Mouse (Mus musculus) gastrocnemius, adult 2 months (tissue): Measurements from ENCODE around the gene Nme3. TPM values are rescaled to one million over a fixed set of nuclear protein-coding genes. Genes with fewer than 3 reads are reported as not detected.

Experiments used
- DNase-seq: peaks from one replicate; pipeline ENCODE4 v3.0.0; 2022
- H3K27ac ChIP-seq: fragments of 200-600 bp; 2 replicates; pipeline ENCODE4 v1.8.1; 2022; ENCODE audit warnings: mild to moderate bottlenecking
- H3K4me3 ChIP-seq: fragments of 200-600 bp; 2 replicates; pipeline ENCODE4 v1.8.1; 2022; ENCODE audit warnings: mild to moderate bottlenecking, moderate library complexity
- CTCF ChIP-seq: fragments of 200-600 bp; IDR thresholded peaks from 2 replicates; pipeline ENCODE4 v1.8.1; 2022; ENCODE audit warnings: antibody characterized with exemption, mild to moderate bottlenecking, moderate library complexity
- intact Hi-C: fragments of 180-260 bp; cut with DNase I; formaldehyde crosslinking; loops from one replicate; pipeline ENCODE4 v1.15.1; 2025
- long read RNA-seq, 2 experiments: library from polyadenylated mRNA; stranded (forward); transcript quantifications; one replicate each; pipeline ENCODE4 v2.0.0; 2021
- total RNA-seq, 2 experiments: library from RNA; stranded (reverse); gene quantifications; 2 replicates each; pipeline ENCODE4 v1.2.3; 2021

Gene Nme3
- total RNA-seq, result 10 to 100 TPM; 10.2 to 13.1 TPM
- long read RNA-seq, experiment 1, partial matches to known transcripts, result 1 of 4 reads
- long read RNA-seq, experiment 1, other reads (novel, unspliced or antisense), result 0 of 4 reads
- long read RNA-seq, experiment 2, transcript Nme3-201 (5 exons, 715 nt), result major isoform, 5 of 5 reads
- long read RNA-seq, experiment 2, partial matches to known transcripts, result 0 of 5 reads
- long read RNA-seq, experiment 2, other reads (novel, unspliced or antisense), result 0 of 5 reads

DNA sequence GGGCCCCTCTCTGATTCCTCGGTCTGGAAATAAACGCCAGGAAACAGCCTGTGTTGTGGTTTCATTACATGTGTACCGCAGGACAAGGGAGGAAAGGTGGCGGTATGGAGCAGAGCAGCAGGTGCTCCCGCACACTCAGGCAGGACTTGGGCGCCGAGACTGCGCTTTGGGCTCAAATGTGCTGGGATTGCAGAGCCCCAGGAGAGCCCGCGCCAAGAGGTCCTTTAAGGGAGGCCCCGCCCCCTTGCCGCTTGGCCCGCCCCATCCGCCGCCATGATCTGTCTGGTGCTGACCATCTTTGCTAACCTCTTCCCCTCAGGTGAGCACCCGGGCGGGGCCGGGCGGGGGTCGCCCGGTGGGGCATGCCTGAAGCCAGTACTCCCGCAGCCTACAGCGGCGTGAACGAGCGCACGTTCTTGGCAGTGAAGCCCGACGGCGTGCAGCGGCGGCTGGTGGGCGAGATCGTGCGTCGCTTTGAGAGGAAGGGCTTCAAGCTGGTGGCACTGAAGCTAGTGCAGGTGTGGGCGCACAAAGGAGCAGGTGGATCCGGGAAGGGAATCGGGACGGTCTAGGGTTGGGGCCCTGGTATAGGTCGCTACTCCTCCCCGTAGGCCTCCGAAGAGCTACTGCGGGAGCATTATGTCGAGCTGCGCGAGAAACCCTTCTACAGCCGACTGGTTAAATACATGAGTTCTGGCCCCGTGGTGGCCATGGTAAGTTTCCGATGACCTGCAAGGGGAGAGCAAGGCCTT lies at the start of gene Nme3:
Gene Nme3, plus strand, starts transcription at position 260 of the 752 bp plus-strand sequence.
- intact Hi-C loops, result no loop called here
- H3K27ac ChIP-seq, result peak within 1 kb of the TSS; percentile 96
- peak within 1 kb of the TSS; percentile 80 for H3K4me3 ChIP-seq
- no peak for TF ChIP-seq CTCF
- DNase-seq, result peak; percentile 86

DNA sequence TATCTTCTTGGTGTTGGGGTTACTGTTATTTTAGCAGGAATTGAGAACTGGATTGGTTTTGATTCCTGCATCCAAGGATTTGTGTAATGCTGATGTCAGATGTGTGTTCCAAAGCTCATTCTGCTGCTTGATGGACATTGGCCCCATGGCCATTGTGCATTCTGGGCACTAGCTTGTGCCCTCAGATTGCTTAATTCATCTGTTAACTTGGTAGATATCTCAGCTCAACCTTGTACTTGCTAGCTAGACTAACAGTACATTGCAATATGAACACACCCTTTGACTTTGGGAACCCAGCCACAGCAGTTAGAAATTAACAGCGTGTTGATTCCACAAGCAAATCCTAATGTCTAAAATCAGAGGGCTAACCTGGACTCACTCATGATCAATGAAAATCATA lies 48.9 kb upstream of the Nme3 start:
- no peak overlapping the region for H3K27ac ChIP-seq
- intact Hi-C loops, result loop anchor here (10.0 kb wide), 1 partner anchor 103 kb away; no protein-coding TSS in a partner anchor
- no peak for DNase-seq
- H3K4me3 ChIP-seq, result no peak overlapping the region
- TF ChIP-seq CTCF, result no peak

DNA sequence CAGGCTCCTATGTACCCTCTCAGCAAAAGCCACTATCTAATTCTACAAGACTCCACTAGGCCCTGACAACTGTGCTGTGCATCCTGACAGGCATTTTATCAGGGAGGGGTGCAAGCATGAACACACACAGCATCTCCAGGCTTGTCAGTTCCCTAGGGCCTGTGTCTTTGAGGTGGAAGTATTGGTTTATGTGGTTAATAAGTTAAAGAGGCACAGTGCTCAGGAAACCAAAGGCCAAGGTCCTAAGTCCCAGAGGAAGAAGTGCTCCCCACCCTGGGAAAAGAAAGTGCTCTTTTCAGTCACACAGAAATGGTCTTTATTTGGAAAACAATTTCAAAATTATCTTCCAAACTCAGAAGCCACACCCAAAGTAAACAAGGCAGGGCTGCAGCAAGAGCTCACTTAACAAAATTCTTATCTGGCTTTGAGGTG lies 47.7 kb upstream of the Nme3 start:
- intact Hi-C loops, result loop anchor here (10.0 kb wide), 1 partner anchor 104 kb away; no protein-coding TSS in a partner anchor

GRCm38 (mm10) chr17:24849733-24850064 lies 46.6 kb upstream of the Nme3 start:
- intact Hi-C loops, result loop anchor here (5.0 to 10.0 kb wide), 2 partner anchors 38 to 105 kb away; partner anchors contain the start of genes Nubp2 and Spsb3

More for the DNA sequence above, 47.7 kb upstream of the Nme3 start:
- TF ChIP-seq CTCF, result no peak
- DNase-seq, result no peak
- Histone ChIP-seq H3K4me3 (peak overlapping the region; percentile 97), H3K27ac (peak overlapping the region; percentile 99)

DNA sequence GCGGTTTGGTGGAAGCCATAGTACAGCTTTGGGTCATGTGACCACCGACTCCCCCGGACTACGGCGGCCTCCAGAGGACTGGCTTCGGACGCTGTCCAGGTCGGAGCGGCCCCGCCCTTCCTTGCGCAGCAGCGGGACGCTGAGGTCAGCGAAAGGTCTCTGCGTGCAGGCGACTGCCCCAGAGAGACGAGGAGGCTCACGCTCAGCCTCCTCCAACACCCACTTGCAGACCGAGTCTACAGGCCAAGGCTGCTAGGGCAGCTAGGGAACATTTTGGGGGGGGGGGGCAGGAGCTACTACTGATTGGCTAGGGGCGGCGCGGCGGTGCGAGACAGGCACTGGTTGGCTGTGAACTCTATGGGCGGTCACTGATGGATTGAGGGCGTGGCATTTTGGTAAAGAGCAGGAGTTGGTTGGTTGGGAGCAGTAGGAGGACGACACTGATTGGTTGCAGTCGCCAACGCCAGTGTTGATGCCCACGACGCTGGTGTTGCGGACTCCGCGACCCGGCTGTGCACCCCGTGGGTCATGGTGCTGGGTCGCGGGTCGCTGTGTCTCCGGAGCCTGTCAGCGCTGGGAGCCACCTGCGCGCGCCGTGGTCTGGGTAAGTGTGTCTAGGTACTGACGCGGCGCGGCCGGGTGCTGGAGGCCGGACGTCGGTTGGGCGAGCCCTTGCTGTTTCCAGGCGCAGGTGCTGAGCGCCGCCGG lies 46.1 kb upstream of the Nme3 start, which contains the start of gene Fahd1:
Gene Fahd1, minus strand, starts transcription at position 300 of the 708 bp plus-strand sequence.
- peak; percentile 25 for TF ChIP-seq CTCF
- Histone ChIP-seq H3K4me3 (peak within 1 kb of the TSS; percentile 97), H3K27ac (peak within 1 kb of the TSS; percentile 99)
- intact Hi-C loops, result loop anchor here (5.0 kb wide), 1 partner anchor 37 kb away; the partner anchor contains the start of genes Nubp2 and Spsb3
- peak; percentile 97 for DNase-seq

More at GRCm38 (mm10) chr17:24849733-24850064, 46.6 kb upstream of the Nme3 start:
- H3K4me3 ChIP-seq, result peak overlapping the region; percentile 97
- DNase-seq, result no peak
- H3K27ac ChIP-seq, result peak overlapping the region; percentile 99
- peak; percentile 50 for TF ChIP-seq CTCF

GRCm38 (mm10) chr17:24850773-24851127 lies 45.5 kb upstream of the Nme3 start:
- Histone ChIP-seq H3K27ac (peak overlapping the region; percentile 99), H3K4me3 (peak overlapping the region; percentile 97)
- intact Hi-C loops, result loop anchor here (5.0 kb wide), 1 partner anchor 37 kb away; the partner anchor contains the start of genes Nubp2 and Spsb3
- TF ChIP-seq CTCF, result no peak
- no peak for DNase-seq

GRCm38 (mm10) chr17:24851381-24852125 lies 44.7 kb upstream of the Nme3 start:
- Histone ChIP-seq H3K4me3 (peak overlapping the region; percentile 97), H3K27ac (peak overlapping the region; percentile 99)
- no peak for DNase-seq
- intact Hi-C loops, result loop anchor here (5.0 kb wide), 1 partner anchor 36 kb away; the partner anchor contains the start of genes Nubp2 and Spsb3
- TF ChIP-seq CTCF, result no peak

- intact Hi-C loops, result no loop called here
- Histone ChIP-seq H3K27ac (no peak overlapping the region), H3K4me3 (no peak overlapping the region)
- DNase-seq, result no peak
- TF ChIP-seq CTCF, result no peak
These were observed 40.3 kb upstream of the Nme3 start for GRCm38 (mm10) chr17:24855838-24856464.

DNA sequence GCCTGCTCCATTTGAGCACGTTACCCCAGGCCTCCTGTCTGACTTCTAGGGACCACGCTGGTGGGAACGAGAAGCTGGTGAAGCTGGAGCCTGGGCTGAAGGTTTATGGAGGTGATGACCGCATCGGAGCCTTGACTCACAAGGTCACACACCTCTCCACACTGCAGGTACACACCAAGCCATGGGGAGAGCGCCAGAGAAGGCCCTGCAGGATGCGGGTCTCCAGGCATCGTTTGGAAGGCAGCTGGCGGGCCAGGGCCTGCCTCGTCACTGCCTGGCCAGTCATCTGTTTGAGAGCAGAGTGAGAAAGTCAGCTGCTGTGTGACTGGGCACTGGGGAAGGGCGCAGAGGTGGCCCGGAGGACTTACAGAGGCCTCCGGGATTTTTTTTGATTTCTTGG lies 39.7 kb upstream of the Nme3 start:
- no peak for TF ChIP-seq CTCF
- DNase-seq, result no peak
- Histone ChIP-seq H3K4me3 (no peak overlapping the region), H3K27ac (no peak overlapping the region)
- intact Hi-C loops, result no loop called here

- Histone ChIP-seq H3K27ac (no peak overlapping the region), H3K4me3 (no peak overlapping the region)
- DNase-seq, result no peak
- intact Hi-C loops, result no loop called here
- no peak for TF ChIP-seq CTCF
These were observed 38.3 kb upstream of the Nme3 start for GRCm38 (mm10) chr17:24857831-24858470.

DNA sequence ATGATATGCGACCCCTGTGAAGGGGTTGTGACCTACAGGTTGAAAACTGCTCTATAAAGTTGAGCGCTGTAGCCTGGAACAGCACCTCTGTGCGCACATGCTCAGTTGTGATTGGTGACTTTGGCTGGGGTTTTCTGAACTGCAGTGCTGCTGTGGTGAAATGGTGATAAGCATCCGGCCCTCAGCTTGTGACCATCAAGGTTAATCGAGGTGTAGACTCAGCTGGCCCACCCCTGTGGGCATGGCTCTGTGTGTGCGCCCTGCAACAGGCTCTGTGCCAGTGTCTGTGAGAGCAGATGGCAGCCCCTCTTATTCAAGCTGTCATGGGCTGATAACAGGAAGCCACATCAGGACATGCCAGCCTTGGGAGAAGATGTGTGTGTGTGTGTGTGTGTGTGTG lies 37.3 kb upstream of the Nme3 start:
- TF ChIP-seq CTCF, result no peak
- DNase-seq, result no peak
- intact Hi-C loops, result no loop called here

More for the DNA sequence above, 37.3 kb upstream of the Nme3 start:
- Histone ChIP-seq H3K27ac (no peak overlapping the region), H3K4me3 (no peak overlapping the region)
